Mouse (Mus musculus): ENCODE results near the gene Trp53i11. TPM values are rescaled to one million over a fixed set of nuclear protein-coding genes. Genes with fewer than 3 reads are reported as not detected.

Trp53i11 gene
- polyA plus RNA-seq, 1 experiment = 51.6 TPM

DNA sequence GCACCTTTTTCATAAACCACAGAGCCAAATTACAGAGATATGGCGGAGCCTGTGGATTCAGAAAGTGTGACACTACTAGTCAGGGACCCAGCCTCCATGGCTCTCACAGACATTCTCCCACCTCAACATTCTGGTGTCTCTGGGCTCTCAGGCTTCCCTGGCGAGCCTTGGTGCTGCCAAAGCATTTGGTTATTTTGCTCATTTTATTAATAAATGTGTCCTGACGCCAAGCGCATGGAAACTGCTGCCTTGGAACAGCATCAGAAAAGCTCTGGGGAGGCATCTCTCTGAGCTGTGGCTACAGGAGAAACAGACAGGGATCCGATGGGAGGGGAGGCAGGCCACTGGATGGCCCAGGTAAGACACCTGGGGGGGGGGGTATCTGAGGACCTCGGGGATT lies 15.4 kb upstream of the Trp53i11 start:
- DNase-seq (ENCODE audit: low read depth) = no peak

DNA sequence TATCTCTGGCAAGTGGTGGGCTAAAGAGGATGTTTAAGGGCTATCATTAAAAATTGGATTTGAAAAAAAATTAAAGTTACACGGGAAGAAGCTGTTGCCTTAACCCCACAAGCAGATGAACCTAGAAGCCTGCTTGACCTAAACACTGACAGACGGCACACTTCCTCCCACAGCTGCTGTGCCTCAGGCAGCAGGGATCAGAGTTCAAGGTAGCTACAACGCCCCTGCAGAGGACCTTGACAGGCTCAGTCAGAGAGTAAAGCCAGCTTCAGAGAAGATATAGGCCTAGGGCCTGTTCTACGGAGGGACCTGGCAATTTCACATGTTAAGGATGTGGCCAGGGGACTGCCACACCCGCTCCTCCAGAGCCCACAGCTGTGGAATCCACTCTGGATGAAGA lies 14.9 kb upstream of the Trp53i11 start:
- no peak for DNase-seq (ENCODE audit: low read depth)

DNA sequence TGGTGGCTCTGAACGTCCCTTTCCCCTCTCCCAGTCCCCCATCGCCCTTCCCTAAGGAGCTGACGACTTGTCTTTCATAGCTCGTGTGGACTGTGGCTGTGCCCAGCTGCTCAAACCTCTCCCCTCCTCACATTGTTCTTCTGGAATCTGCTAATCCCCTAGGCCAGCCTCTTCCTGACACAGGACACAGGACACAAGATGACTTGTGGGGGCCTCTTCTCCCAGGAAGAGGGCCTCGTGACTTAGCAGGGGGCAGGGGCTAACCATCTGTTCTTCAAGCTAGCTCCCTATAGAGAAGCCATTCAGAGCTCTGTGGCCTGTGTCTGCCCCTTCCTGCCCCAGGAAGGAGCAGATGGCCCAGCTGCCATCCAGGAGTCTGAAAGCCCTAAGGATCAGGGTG lies 13.2 kb upstream of the Trp53i11 start:
- no peak for DNase-seq (ENCODE audit: low read depth)

DNA sequence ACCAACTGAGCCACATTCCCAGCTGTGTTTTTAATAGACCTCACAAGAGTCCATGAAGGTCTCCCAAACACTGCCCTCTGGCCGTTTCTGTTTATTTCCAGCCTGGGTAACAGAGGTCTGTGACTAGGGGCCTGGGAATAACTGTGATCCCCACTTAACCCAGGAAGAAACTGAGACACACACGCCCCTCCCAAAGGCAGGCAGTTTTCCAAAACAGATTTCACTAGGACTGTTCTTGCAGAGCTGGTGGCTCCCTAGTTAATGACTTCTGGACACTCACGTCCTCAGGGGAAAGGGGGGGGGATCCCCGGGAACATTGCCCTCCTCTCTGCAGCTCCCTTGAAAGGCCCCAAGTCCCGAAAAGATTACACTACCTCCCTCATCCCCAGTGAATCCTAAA lies 12.1 kb upstream of the Trp53i11 start:
- DNase-seq (ENCODE audit: low read depth) = no peak

DNA sequence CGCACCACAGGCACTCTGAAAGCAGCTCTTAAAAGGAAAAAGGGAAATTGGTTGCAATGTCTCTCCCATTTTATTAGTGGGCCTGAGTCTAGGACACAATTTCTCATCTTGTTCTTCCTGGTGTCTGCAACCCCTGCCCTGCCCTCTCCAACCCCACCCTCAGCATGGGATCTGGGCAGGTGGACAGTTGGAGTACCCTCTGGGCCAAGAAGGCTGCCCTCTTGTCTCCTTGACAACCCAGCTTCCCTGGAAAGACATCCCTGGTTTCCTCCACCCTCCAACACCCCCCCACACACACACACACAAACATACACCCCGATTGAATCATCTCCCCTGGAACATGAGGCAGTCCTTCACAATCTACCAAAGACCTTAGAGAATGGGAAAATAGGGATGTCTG lies 11.6 kb upstream of the Trp53i11 start:
- no peak for DNase-seq (ENCODE audit: low read depth)

DNA sequence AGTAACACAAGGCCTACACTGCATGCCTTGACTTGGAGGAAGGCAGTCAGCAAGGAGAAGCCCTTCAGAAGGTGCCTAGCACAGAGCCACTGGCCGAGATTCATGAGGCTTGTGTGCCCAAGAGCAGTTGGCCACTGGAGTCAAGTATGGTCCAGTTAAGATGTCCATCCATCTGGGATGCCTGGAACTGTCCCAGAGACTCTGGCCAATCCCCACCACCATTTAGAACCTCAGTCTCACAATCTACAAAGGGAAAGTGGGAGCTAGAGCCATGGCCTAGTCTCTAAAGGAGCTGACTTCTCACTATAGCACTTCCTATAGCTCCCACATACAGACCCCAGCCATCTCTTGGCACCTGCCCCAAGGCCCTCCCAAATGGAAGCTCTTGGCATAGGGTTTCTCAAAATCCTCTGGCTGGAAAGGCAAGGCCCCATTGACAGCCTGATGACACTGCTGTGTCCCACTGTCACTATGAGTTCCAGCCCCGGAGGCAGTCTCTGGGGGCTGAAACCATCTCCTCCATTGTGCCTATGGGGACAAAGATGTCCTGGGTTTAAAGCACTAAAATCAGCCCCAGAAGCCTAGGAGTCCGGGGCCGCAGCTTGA lies 11.1 kb upstream of the Trp53i11 start:
- no peak for DNase-seq (ENCODE audit: low read depth)

DNA sequence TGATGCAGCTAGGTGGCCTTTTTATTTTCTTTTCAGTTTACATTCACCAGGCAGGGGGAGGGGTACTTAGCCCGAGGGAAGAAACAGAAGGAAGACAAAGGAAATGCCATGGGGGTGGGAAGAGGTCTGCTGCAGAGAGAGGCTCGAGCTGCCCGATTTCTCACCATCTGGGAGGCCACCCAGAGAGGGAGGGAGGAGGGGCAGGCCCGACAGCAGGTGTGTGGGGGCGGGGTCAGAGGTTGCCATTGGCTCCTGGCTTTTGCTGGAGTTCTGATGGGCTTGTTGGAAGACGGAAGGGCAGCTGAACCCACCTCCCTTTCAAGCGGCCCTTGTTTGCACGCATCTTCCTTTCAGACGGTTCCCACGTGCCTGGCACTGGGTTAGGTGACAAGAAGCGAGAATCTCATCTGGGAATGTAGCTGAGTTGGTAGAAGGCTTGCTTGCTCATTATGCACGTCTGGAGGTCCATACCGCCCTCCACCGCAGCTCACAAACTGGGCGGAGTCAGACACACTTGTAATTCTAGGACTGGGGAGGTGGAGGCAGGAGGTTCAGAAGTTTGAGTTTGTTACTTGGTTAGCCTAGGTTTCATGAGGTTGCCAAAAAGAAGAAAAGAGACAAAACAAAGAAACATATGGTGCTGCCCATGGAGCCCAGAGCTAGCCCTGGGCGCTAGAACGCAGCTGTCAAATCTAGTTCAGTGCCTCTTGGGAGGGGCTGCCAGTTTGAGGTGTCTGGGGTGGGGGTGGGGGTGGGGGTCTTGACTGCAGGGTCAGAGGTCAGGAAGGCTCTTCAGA lies 10.3 kb upstream of the Trp53i11 start:
- DNase-seq (ENCODE audit: low read depth) = no peak

DNA sequence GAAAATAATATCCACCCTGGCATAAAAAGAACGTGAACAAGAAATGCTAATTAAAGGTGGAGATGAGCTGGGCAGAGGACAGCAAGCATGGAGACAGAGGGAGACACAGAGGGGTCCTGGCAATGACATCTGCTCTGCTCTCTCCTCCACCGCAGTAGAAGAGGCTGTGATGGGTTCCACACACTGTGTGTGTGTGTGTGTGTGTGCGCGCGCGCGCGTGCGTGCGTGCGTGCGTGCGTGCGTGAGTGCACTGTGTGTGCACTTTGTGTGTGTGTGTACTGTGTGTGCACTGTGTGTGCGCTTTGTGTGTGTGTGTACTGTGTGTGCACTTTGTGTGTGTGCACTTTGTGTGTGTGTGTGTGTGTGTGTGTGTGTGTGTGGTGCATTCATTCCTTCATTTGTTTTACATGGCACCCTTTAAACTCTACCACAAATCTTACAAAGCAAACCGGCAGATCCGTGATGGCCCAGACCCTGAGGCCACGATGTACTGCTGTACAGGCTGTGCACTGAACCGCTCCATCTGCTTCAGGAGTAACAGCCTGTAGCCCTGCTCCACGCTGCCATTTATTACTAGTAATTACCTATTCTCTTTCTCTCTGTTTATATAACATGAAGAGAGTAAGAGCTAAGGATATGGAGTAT lies 9.6 kb upstream of the Trp53i11 start:
- DNase-seq (ENCODE audit: low read depth) = no peak

DNA sequence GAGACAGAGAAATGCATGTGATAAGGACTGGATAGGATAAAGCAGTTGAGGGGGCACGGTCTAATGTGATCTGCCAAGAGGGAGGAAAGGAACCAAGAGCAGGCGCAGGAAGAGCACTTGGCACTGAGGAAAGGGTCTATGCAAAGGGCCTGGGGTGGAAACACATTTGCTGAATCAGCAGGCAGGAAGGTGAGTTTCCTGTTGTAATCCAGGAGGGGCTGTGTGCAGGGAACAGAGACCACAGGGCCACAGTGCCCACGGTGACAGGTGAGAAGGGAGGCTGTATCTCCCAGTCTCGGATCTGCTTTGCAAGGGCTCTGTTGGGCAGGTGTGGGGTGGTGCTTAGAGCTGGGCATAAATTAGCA lies 9.1 kb upstream of the Trp53i11 start:
- no peak for DNase-seq (ENCODE audit: low read depth)

DNA sequence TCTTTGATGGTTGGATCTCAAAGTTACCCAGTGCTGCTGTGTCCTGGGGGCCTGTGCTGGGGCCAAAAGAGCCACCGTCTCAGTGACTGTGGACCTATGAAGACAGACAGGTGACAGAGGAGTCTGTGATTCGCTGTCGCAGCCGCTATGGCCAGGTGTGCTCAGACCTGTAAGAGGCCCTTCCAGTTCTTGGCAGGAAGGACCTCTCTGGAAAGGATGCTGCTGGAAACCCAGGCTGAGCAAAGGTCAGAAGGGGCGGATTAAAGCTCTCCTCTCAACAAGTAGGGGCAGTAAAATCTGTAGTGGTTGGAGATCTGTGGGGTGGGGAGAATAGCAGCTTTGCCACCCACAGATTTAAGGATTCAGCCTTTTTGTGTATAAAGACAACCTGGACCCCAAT lies 7.7 kb upstream of the Trp53i11 start:
- DNase-seq (ENCODE audit: low read depth) = no peak

DNA sequence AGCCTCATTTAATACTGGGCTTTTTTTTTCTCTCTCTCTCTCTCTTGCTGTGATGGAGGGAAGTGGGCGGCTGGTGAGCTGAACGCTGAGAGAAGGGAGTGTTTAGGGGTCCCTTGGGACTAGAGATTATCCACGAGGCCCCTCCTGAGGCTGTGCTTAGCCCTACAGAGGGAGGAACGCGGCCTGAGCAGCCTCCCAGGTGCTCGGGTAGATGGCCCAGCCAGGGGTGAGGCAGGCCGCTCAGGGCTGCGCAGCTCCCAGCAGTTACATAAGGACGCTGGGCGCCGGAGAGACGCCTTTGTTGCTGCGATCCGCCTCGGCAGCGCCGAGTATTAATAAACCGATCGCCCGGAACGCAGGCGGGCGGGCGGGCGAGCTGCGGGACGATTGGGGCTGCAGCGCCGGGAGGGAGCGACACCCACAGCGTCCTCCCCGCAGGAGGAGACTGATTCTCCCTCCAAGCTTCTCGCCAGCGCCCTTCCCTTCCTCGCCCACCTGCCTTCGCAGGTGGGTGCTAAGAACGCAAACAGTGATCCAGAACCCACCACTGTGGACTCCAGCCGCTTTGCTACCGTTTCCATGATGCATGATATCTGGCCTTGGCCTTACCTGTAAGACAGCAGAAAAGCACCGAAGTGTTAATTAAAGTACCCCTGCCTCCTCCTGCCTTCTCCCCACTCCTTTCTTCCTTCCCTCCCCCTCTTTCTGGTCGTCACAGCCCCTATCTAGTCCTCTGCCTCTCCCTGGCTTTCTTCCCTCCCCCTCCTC lies 7.1 kb upstream of the Trp53i11 start:
- DNase-seq (ENCODE audit: low read depth) = no peak

DNA sequence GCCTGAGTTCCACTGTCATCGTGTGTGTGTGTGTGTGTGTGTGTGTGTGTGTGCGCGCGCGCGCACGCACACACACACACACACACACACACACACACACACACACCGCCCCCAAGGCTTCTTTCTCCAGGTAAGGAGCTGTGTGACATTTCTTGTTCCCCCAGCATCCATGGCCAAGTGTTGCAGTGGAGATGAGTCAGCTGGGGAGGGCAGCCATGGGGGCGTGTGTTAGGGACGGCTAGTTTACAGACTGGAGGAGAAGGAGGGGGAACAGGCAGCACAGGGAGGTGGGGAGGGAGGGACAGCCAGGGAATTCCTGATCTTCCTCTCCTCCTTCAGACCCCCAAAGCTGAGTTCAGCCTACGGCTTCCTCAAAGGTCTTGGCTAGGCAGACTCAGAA lies 4.5 kb upstream of the Trp53i11 start:
- DNase-seq (ENCODE audit: low read depth) = no peak

DNA sequence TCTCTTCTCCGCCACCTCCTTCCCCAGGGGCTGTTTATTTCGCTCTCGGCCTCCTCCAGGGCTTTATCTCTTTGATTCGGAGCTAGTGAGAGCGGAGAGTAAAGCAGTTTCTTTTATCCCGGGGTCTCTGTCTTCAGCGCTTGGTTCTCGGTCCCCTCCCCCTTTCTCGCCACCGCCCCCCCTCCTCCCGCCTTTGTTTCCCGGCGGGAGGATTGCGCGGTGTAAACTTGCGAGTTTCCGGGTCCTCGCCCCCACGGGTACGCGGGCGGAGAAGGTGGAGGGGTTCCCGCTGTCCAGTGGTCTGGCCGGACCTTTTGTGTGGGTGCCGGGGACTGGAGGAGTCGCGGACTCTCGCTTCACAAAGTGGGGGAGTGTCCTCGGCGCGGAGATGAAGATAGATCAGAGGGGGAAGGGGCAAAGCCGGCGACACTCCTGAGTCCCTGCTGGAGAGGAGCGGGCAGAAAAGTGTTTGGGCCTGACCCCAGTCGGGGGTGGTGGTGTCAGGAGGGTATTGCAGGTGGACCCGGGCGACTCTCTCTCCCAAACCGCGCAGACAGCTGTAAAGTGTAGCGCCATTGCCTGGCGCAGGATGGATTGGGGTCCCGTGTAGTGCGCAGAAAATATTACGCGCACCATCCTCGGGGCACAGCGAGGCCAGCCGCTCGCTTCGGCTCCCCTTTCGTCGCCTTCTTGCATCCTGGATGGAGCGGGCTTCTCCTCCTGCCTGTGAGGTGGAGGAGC lies 842 bp downstream of the Trp53i11 start:
- no peak for DNase-seq (ENCODE audit: low read depth)

DNA sequence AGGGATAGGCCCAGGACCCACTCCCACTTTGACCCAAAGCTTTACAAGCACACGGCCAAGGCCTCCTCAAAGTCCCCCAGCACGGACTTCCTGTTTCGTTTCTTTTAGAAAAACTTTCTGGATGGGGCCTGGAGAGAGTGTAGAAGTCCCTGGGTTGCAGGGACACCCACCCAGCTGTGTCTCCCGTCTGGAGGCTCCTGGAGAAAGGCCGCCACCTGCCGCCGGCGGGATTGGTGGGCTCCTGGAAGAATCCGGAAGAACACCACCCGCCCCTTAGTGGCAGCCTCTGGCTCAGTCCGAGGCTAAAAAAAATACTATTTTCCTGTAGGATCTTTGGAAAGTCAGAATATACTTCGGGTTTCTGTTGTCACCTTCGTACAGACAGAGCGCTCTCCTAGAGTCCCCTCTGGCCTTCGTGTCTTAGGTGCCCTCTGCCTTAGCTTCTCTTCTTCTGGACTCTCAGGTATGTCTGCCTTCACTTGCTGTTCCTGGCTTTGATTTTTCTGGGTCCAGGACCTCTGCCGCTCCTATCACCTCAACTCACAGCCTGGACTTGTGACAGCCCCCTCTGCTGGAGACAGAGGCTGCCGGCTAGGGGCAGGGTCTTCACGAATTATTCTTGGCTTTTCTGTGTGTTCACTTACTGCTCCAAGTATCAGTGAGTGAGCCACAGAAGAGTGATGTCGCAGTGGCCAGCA lies 1.6 kb downstream of the Trp53i11 start:
- no peak for DNase-seq (ENCODE audit: low read depth)

DNA sequence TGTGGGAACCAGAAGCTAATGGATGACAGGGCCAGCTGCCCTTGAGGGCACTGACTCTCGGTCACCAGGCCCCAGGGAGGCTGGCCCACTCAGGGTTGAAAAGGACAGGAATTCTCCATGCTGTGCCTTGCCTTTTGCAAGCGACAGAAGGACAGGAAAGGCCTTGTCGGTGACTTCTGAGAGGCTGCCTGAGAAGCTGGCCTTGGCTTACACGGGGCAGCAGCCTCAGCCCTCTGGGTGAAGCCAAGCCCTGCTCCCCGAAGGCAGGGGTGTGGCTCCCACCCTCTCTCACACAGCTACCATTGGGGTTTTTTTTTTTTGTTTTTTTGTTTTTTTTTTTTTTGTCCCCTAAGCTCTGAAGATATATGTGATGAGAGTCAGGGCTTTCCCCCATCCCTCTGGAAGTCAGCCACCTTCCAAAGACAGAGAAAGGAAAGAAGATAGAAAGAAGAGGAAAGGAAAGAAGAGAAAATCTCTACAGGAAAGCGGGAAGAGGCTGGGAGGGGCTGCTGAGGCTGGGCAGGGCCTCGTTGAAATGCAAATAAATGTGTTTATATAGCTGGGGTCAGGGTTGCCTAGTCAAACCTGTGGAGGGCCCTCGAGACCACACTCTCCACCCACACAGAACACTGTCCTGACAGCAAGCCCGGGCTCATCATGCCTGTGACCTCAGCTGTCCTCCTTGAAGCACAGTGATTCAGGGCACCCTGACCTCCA lies 3.6 kb downstream of the Trp53i11 start:
- no peak for DNase-seq (ENCODE audit: low read depth)

DNA sequence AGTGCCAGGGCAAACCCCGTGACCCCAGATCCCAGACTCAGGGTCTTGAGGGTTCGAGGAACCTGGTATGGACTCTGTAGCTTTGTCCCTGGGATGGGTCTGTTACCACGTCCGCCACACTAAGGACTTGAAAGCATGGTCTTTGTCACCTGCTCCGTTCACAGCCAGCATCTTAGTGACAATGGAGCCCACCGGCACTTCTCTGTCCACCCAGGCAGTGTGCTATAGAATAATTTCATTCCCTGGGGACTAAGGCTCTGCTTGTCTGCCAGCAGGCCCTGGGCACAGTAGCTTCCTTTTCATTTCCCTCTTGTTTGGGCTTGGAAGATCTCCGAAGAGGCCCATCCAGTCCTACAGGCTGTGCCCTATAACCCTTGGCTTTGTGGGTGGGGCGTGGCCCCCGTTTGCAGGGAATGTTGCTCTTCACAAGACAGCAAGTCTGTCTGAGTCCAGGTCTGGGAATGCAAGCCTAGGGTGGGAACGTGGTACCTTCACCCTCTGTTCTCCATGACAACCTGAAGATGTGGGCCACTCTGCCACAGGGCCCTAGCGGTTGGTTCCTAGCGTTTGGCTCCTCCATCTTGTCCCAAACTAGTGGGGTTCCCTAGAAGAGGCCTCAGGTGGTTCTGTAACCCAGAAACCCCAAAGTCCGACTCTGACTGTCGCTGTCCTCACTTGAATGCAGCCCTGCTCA lies 4.3 kb downstream of the Trp53i11 start:
- no peak for DNase-seq (ENCODE audit: low read depth)

DNA sequence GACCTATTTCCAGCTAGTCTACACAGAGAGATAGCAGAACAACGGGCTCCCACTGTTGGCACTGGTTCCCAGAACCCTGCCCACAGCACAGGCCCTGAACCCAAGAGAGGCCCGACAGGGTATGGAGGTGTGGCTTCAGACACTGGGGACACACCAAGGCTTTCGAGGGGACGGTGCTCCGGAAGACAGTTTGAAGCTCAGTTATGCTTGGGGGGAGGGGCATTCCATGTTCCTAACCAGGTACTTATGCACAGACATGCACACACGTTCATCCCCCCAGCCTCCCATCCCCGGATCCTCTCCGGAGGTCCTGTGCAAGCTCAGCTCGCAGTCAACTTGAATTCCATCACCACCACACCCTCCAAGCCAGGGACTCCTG lies 4.8 kb downstream of the Trp53i11 start:
- no peak for DNase-seq (ENCODE audit: low read depth)

DNA sequence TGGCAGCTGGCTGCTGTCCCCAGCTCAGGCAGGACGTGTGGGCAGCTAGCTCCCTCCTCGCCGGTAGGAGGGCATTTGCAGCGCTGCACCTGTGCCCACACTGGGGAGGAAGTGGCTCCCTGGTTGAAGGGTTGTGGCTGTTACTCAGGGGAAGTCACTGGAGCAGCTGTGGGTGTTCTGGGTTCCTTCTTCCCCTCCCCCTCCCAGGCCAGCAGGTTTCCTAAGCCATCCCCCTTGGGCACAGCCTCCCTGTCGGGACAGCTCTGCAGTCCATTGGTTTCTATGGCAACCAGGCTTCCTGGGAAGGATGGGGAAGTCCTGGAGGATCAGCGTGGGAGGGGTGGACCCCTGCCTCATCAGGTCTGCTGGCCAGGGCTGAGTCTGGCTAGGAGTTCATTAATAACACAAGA lies 5.3 kb downstream of the Trp53i11 start:
- no peak for DNase-seq (ENCODE audit: low read depth)

DNA sequence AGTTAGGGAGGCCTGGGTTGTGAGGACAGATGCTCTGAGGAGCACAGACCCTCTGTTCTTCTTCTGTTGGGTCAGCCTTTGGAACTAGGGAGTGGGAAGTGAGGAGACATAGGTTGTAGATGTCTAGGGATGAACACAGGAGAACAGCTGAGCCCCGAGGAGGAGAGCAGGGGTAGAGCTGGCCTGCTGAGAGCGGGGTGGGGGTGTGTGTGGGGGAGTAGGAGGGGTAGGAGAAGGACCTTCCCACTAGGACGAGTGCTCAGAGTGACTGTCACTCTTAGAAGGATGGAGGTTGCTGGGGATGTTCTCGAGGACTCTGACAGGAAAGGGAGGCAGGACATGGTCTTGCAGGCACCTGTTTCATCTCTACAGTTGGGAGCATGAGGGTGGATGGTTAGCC lies 6.5 kb downstream of the Trp53i11 start:
- DNase-seq (ENCODE audit: low read depth) = no peak

DNA sequence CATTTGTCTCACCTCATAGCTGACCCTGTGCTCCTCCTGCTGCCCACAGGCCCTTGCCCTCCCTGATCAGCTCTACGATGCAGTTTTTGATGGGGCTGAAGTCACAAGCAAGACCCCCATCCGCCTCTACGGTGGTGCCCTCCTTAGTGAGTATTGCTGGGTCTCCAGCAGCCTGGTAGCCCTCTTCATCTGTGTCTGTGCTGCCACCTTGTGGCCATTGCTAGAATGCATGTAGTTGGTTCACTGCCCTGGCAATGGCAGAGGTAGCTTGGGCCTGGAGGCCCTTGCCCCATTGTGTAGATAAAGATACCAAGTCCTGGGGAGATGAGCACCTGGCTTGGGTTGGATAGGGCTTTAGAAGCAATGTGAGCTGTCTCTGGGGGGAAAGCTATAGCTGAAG lies 11.5 kb downstream of the Trp53i11 start:
- DNase-seq (ENCODE audit: low read depth) = no peak
